In genomic region chr2:118882840-118883679, GRCm38 (mm10) we compare ENCODE assay signal across 8 mouse cellular contexts. TPM values are rescaled to one million over a fixed set of nuclear protein-coding genes. Genes with fewer than 3 reads are reported as not detected.
A peak's percentile ranks its signal among the peaks of the same experiment; 100 is the strongest.
DNase-seq lines count a peak whose midpoint lies in the region; ATAC-seq and TF ChIP-seq lines count a peak whose summit lies in the region.

No protein-coding gene starts in this region.

- peak; percentile 95 for TF ChIP-seq CTCF in cortical plate, adult 2 months (IDR thresholded peaks at IDR 0.05; ENCODE audit: extremely low read depth, insufficient read depth, low read length)

- no peak overlapping the region for H3K27ac ChIP-seq in cortical plate, adult 2 months (ENCODE audit: insufficient read depth, low read length)

- DNase-seq in gastrocnemius, adult 8-10 months (ENCODE audit: low spot score in 2 of 2), result peak; percentile 71 to 73
- peak; percentile 84 to 94 for DNase-seq in left cerebral cortex, postnatal 14 days (ENCODE audit: low spot score in 2 of 2)
- peak; percentile 81 for DNase-seq in mesoderm, embryonic 11.5 days (ENCODE audit: low read depth, low spot score)
- peak; percentile 86 for DNase-seq in right cerebral cortex, postnatal 25 days
- DNase-seq in urinary bladder, postnatal 4 days (ENCODE audit: low spot score in 2 of 2), result peak; percentile 81 to 90

- TF ChIP-seq POLR2A in cortical plate, adult 2 months (IDR thresholded peaks at IDR 0.05; ENCODE audit: extremely low read depth, insufficient read depth, low read length), result no peak

- intact Hi-C loops in left cerebral cortex, postnatal 14 days (cut with DNase I), result loop anchor here (2.0 to 10.0 kb wide), 6 partner anchors 121 to 618 kb away; partner anchors contain the start of genes Ankrd63, Ccdc9b and Inafm2

- no peaks in the 10 kb centered on the region for H3K4me1 ChIP-seq in cortical plate, adult 2 months (ENCODE audit: control insufficient read depth, insufficient read depth, low read length)

- ATAC-seq in activated CD4-positive, CD25-positive, alpha-beta regulatory T cell, adult 4 months, result peak; percentile 95
- peak; percentile 95 for ATAC-seq in inflammation-experienced regulatory T-cells, adult 6 months

- peak overlapping the region; percentile 30; the same call in 1 of the 2 replicates for H3K4me3 ChIP-seq in cortical plate, adult 2 months (ENCODE audit: insufficient read depth, low read length)

RNA-seq across cellular contexts. Expression of gene Bahd1, which starts 17.1 kb away (rescaled TPM):
- polyA plus RNA-seq in activated CD4-positive, CD25-positive, alpha-beta regulatory T cell, adult 4 months (2017; shearing (Covaris generic)), result 1 to 10 TPM; 3.6 TPM
- polyA plus RNA-seq in cortical plate, adult 2 months (2012; rRNA removed), result 21.8 and 22.5 TPM in 2 replicates
- 1 to 10 TPM; 4.6 to 7.1 (median 5.2) TPM for total RNA-seq in gastrocnemius, adult 8-10 months (2022)
- polyA plus RNA-seq in inflammation-experienced regulatory T-cells, adult 6 months (2017; shearing (Covaris generic)), result 1 to 10 TPM; 2.2 to 4.6 (median 4.6) TPM
- total RNA-seq in left cerebral cortex, postnatal 14 days (2021), result 10 to 100 TPM; 35.8 to 37.5 TPM

RNA-seq across cellular contexts. Expression of gene Ivd, which starts 21.3 kb away (rescaled TPM):
- polyA plus RNA-seq in activated CD4-positive, CD25-positive, alpha-beta regulatory T cell, adult 4 months (2017; shearing (Covaris generic)), result 10 to 100 TPM; 37.3 to 58.1 TPM
- polyA plus RNA-seq in cortical plate, adult 2 months (2012; rRNA removed), result 104 and 119 TPM in 2 replicates
- total RNA-seq in gastrocnemius, adult 8-10 months (2022), result 100 to 1,000 TPM; 121 to 159 (median 140) TPM
- 10 to 100 TPM; 33.1 to 71.6 (median 60.8) TPM for polyA plus RNA-seq in inflammation-experienced regulatory T-cells, adult 6 months (2017; shearing (Covaris generic))
- 10 to 100 TPM; 68.4 to 69.9 TPM for total RNA-seq in left cerebral cortex, postnatal 14 days (2021)

RNA-seq across cellular contexts. Expression of gene Chst14, which starts 43.2 kb away (rescaled TPM):
- 1 to 10 TPM; 1.3 to 1.5 TPM for polyA plus RNA-seq in activated CD4-positive, CD25-positive, alpha-beta regulatory T cell, adult 4 months (2017; shearing (Covaris generic))
- 2.8 and 3.1 TPM in 2 replicates for polyA plus RNA-seq in cortical plate, adult 2 months (2012; rRNA removed)
- 1 to 10 TPM; 1.0 to 2.3 (median 1.9) TPM for total RNA-seq in gastrocnemius, adult 8-10 months (2022)
- 1 to 10 TPM; 1.1 to 1.6 (median 1.5) TPM for polyA plus RNA-seq in inflammation-experienced regulatory T-cells, adult 6 months (2017; shearing (Covaris generic))
- total RNA-seq in left cerebral cortex, postnatal 14 days (2021), result 1 to 10 TPM; 2.3 to 2.4 TPM
